Mouse (Mus musculus): ENCODE data around the gene Ptprd.

Gene Ptprd

GRCm38 (mm10) chr4:76386978-76387824 is 1824.6 kb downstream of the Ptprd start:
- DNase-seq (ENCODE audit: low read depth) = no peak

GRCm38 (mm10) chr4:76385818-76386217 is 1825.9 kb downstream of the Ptprd start:
- DNase-seq (ENCODE audit: low read depth) = no peak

- DNase-seq (ENCODE audit: low read depth) = no peak
Measured at GRCm38 (mm10) chr4:76380312-76380917, 1831.3 kb downstream of the Ptprd start.

- no peak for DNase-seq (ENCODE audit: low read depth)
Measured at GRCm38 (mm10) chr4:76370041-76370880, 1841.5 kb downstream of the Ptprd start.

- no peak for DNase-seq (ENCODE audit: low read depth)
Measured at GRCm38 (mm10) chr4:76369101-76369500, 1842.7 kb downstream of the Ptprd start.

- no peak for DNase-seq (ENCODE audit: low read depth)
Measured at GRCm38 (mm10) chr4:76368291-76368690, 1843.5 kb downstream of the Ptprd start.

- no peak for DNase-seq (ENCODE audit: low read depth)
Measured at GRCm38 (mm10) chr4:76367285-76367684, 1844.5 kb downstream of the Ptprd start.

- DNase-seq (ENCODE audit: low read depth) = no peak
Measured at GRCm38 (mm10) chr4:76365871-76366270, 1845.9 kb downstream of the Ptprd start.

- DNase-seq (ENCODE audit: low read depth) = no peak
Measured at GRCm38 (mm10) chr4:76361546-76361945, 1850.2 kb downstream of the Ptprd start.

GRCm38 (mm10) chr4:76354167-76354566 is 1857.6 kb downstream of the Ptprd start:
- no peak for DNase-seq (ENCODE audit: low read depth)

GRCm38 (mm10) chr4:76352468-76352867 is 1859.3 kb downstream of the Ptprd start:
- no peak for DNase-seq (ENCODE audit: low read depth)

GRCm38 (mm10) chr4:76351201-76351979 is 1860.4 kb downstream of the Ptprd start:
- DNase-seq (ENCODE audit: low read depth) = no peak

GRCm38 (mm10) chr4:76350241-76350962 is 1861.4 kb downstream of the Ptprd start:
- DNase-seq (ENCODE audit: low read depth) = no peak

GRCm38 (mm10) chr4:76344059-76344458 is 1867.7 kb downstream of the Ptprd start:
- DNase-seq (ENCODE audit: low read depth) = no peak

- DNase-seq (ENCODE audit: low read depth) = no peak
Measured at GRCm38 (mm10) chr4:76337926-76338325, 1873.8 kb downstream of the Ptprd start.

- DNase-seq (ENCODE audit: low read depth) = no peak
Measured at GRCm38 (mm10) chr4:76327346-76327745, 1884.4 kb downstream of the Ptprd start.

- DNase-seq (ENCODE audit: low read depth) = no peak
Measured at GRCm38 (mm10) chr4:76325646-76326045, 1886.1 kb downstream of the Ptprd start.

GRCm38 (mm10) chr4:76324928-76325327 is 1886.8 kb downstream of the Ptprd start:
- DNase-seq (ENCODE audit: low read depth) = no peak

- DNase-seq (ENCODE audit: low read depth) = no peak
Measured at GRCm38 (mm10) chr4:76324509-76324908, 1887.3 kb downstream of the Ptprd start.

GRCm38 (mm10) chr4:76319874-76320273 is 1891.9 kb downstream of the Ptprd start:
- no peak for DNase-seq (ENCODE audit: low read depth)

- no peak for DNase-seq (ENCODE audit: low read depth)
Measured at GRCm38 (mm10) chr4:76315977-76316376, 1895.8 kb downstream of the Ptprd start.

All from NIH3T3 (cell line).